Mouse (Mus musculus) bone marrow macrophage, adult 2 months (primary cell): ENCODE measurements around the gene Cpe.

Experiments
- CTCF ChIP-seq: IDR thresholded peaks from 2 replicates; pipeline ENCODE4 v1.5.1; 2012; ENCODE audit warnings: low read depth, mild to moderate bottlenecking, low read length, moderate library complexity
- POLR2A ChIP-seq: IDR thresholded peaks from 2 replicates; pipeline ENCODE4 v1.6.1; 2012; ENCODE audit warnings: mild to moderate bottlenecking, low read depth, low read length, borderline replicate concordance

DNA sequence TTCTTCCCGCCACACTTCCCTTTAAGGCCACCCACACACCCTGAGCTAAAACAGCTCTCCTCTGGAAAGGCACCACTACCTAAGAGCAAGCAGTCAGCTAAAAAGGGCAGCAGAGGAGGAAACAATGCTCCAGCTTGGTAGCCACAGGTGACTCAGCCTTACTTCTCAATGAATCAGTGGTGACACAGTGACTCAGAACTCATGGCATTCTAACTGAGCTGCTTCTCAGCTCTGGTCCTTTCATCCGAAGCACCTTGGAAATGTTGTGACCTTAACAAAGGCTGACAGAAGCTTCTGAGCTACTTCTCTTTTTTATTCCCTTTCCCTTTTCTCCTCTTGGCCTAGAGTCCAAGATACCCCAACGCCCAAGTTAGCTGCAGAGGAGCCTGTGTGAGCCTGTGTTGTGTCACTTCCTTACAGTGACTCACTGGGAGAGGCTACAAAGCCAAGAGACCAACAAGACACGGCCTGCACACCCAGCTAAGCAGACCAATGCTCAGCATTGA lies 33.4 kb upstream of the Cpe start:
- TF ChIP-seq POLR2A (no peak), CTCF (no peak)
